Mouse (Mus musculus) effector memory CD4-positive, alpha-beta T cell, adult 7 months (primary cell): ENCODE measurements around the gene Mrps22. TPM values are rescaled to one million over a fixed set of nuclear protein-coding genes. Genes with fewer than 3 reads are reported as not detected.

Experiments
- polyA plus RNA-seq: library from polyadenylated mRNA; unstranded; fragments of 100-300 nt; shearing (Covaris generic); gene quantifications from one replicate; pipeline ENCODE4 v1.2.1, GENCODE M21; 2017

Gene Mrps22
- polyA plus RNA-seq, result 11.4 TPM

GRCm38 (mm10) chr9:98601156-98601836, at the start of gene Mrps22:
Gene Mrps22 (minus strand): TSS chr9:98601660.

GRCm38 (mm10) chr9:98563137-98564126, 38.0 kb downstream of the Mrps22 start, which contains the start of gene Copb2:
Gene Copb2 (plus strand): TSS chr9:98563721.

Other genes starting within 250 kb of the Mrps22 start
- not detected for gene Rbp1, start 178.7 kb downstream of the Mrps22 start, polyA plus RNA-seq
- not detected for gene Rbp2, start 115.5 kb downstream of the Mrps22 start, polyA plus RNA-seq
- gene Copb2, start 37.9 kb downstream of the Mrps22 start, polyA plus RNA-seq, result 95.1 TPM
- gene Prr23a1, start 240.8 kb upstream of the Mrps22 start, polyA plus RNA-seq, result not detected